Mouse (Mus musculus): ENCODE data around the gene Cbr2.

Gene Cbr2

GRCm38 (mm10) chr11:120711980-120712604 lies 19.8 kb downstream of the Cbr2 start:
- no peak for DNase-seq (ENCODE audit: low read depth, low spot score)

DNA sequence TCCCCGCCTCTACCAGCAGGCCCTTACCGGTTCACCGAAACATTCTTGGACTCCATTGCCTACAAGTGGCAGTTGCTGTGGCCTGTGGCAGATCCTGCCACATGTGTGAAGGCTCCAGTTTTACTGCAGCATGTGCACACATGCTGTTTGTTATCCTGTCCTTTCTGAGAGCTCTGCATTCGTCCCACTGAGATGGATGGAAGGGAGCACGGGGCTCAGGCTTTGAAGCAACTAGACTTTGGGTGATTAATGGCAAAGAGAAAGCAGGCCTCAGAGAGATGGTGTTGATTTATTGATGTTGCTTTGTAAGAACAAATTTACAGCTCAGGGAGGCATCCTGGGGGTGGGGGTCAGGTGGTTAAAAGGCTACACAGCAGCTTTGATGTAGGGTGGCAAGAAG lies 21.2 kb downstream of the Cbr2 start:
- DNase-seq (ENCODE audit: low read depth, low spot score) = no peak

GRCm38 (mm10) chr11:120709551-120709950 lies 22.4 kb downstream of the Cbr2 start:
- no peak for DNase-seq (ENCODE audit: low read depth, low spot score)

- DNase-seq (ENCODE audit: low read depth, low spot score) = no peak
Measured at GRCm38 (mm10) chr11:120707969-120708368, 23.9 kb downstream of the Cbr2 start.

DNA sequence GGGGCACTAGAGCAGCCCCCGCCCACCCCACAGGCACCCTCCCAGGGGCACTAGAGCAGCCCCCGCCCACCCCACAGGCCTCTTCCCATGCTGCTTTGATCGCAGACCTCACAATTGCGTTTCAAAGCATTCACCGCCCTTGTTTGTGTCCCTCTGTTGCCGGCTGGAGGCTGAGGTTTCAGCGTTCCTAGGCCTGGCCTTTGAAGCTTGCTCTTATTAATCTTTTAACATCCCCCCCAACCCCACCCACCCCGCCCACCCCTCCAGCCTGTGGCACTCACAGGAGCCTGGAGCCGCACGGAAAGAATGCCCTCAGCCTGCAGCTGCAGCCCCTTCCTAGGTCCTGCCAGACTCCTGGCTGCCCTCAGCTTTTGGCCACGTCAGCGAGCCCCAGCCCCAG lies 24.7 kb downstream of the Cbr2 start:
- DNase-seq (ENCODE audit: low read depth, low spot score) = no peak

DNA sequence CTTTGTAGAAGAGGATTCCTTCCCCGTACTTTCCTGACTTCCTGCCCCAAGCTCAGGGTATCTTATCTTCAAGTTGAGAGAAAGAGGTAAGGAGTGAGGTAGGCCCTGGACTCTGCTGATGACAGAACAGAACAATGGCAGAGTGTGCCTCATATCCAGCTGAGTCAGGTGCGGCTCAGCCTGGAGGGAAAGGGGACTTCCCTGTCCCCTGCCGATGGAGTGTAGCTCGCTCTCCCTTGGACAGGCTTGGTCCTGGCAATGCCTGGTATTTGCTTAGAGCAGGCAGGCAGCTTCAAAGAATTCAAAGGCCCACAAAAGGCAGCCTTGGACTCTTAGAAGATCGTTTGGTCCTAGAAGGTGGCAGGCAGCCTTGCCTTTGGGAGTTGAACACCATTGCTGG lies 25.8 kb downstream of the Cbr2 start:
- DNase-seq (ENCODE audit: low read depth, low spot score) = no peak

DNA sequence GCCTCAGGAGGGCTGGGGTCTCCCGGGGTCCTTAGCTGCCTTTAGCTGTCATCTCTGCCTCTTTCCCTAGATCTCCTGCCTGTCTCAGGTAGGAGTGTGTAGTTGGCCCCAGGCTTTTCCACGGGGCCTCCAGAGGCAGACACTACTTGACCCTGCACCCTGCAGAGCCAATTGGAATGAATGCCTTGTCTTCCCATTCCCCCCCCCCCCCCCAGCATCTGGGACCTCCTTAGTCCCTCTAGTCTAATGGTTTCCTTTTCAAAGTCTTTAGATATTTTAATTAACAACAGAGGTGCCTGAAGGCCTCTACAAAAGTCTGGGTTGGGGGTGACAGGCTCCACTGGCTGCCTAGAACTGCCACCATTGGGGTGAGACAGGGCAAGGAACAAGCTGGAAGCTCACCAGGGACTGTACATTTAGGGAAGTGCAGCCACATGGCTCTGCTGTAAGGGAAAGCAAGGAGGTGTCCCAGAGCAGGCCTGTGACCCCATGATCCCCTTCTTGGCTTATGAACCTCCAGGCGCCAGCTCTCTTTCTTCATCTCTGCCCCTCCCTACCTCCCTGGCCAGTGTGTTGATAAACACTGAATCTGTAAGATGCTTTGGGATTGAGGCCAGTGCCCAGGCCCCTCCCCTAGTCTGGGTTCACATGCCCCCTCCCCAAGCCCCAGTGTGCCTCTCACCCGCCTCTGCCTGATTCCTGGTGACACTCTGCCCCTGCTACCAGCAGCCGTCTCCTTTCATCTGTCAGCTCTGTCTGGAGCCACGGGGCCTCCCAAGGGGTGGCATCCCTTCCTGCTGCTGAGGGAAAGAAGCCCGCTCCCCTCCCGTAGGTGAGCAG lies 27.2 kb downstream of the Cbr2 start:
- DNase-seq (ENCODE audit: low read depth, low spot score) = no peak

DNA sequence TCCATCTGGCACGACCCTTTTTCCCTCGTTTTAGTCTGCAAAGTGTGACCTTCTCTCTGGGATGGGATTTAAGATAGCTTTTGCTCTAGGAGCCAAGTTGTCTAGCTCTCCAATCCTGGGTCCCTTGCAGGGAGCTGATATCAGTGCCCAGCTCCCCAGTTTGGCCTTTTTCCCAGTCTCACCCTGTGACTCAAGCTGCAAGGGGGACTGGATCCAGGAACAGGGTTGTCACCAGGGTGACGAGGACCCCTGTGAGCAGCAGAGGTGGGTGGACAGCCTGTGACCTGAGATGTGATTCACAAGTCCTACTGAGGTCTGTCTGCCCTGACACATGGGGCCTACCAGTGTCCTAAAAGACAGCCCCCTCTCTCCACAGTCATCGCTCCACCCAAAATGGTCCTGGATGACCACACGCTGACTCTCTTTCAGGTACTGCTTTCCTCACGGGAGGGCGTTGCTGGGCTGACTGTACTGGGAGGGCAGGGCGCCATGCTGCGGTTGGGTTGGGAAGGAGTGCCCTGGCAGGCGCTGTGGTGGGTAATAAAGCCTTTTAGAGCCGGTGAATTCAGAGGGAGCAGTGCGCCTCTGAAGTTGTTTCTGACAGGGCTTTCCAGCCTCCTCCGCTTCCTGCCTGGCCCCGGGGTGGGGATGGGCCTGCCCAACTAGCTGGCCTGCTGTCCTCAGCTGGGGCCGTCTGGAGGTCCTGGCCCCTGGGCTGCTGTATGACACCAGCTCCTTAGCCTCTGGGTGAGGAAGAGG lies 28.0 kb downstream of the Cbr2 start:
- DNase-seq (ENCODE audit: low read depth, low spot score) = no peak

GRCm38 (mm10) chr11:120697741-120698140 lies 34.2 kb downstream of the Cbr2 start:
- DNase-seq (ENCODE audit: low read depth, low spot score) = no peak

DNA sequence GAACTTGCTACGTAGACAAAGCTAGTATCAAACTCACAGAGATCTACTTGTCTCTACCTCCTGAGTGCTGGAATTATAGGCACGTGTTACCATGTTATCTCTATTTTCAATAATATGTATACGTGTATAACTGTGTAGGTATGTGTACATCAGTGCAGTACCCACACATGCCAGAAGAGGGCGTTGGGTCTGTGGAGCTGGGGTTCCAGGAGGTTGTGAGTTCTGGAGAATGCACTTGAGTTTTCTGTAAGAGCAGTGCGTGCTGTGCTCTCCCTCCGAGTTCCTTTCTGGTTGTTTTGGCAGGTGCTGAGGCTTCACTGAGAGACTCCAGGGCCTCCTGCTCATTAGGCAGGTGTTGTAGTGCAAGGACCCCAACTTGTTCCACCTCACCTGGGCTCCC lies 35.3 kb downstream of the Cbr2 start:
- no peak for DNase-seq (ENCODE audit: low read depth, low spot score)

- DNase-seq (ENCODE audit: low read depth, low spot score) = no peak
Measured at GRCm38 (mm10) chr11:120695641-120696040, 36.3 kb downstream of the Cbr2 start.

DNA sequence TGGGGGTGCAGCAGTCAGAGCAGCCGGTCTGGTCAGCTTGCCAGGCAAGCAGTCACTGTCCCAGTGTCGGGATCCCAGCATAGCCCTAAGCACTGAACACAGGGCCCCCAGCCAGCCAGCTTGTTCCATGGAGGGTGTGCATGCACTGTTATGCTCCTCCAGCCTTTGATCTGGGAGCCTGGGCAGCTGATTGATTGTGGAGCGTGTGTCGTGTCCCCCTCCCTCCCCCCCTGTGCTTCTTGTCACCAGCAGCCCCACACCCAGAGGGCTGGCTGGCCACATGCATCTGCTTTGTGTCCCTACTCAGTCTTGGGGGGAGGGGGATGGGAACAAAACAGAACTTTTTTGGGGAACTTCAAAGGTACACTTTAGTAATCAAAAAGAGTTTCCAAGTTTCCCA lies 36.7 kb downstream of the Cbr2 start:
- DNase-seq (ENCODE audit: low read depth, low spot score) = no peak

DNA sequence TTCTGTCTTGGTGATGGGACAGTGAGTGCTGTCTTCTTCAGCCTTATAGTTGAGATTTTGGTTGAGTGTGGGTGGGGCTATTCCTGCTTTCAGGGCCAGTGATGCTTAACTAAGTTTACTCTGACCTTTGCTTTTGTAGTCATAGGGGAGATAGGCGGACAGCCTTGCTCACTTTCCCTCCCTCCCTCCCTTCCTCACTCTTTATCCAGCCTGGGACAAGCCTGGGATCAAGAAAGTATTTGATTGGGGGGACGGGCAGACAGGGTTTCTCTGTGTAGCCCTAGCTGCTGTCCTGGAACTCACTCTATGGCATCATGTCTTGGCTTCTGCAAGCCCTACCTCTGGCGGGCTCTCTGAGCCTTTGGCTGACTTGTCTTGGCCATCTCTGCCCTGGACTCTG lies 38.5 kb downstream of the Cbr2 start:
- no peak for DNase-seq (ENCODE audit: low read depth, low spot score)

GRCm38 (mm10) chr11:120692471-120693011 lies 39.4 kb downstream of the Cbr2 start:
- no peak for DNase-seq (ENCODE audit: low read depth, low spot score)

DNA sequence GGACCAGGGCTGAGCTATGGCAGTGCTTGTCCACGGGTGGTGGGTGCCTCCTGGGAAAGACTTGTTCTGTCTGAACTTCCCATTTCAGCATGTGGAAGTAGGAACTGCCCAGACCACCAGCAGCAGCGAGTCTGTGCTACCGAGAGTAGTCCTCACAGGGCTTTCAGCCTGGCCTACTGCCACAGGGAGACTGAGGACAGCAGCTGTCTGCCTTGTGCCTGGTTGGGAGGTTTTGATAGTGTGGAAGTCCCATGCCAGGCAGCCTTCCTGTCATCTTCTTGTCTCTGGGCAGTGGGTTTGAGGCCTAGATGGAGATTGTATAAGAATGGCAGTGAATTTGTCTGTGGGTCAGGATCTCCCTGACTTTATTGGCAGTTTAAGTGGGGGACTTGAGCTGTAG lies 42.5 kb downstream of the Cbr2 start:
- DNase-seq (ENCODE audit: low read depth, low spot score) = no peak

- no peak for DNase-seq (ENCODE audit: low read depth, low spot score)
Measured at GRCm38 (mm10) chr11:120686650-120687272, 45.2 kb downstream of the Cbr2 start.

- DNase-seq (ENCODE audit: low read depth, low spot score) = no peak
Measured at GRCm38 (mm10) chr11:120684660-120685059, 47.3 kb downstream of the Cbr2 start.

DNA sequence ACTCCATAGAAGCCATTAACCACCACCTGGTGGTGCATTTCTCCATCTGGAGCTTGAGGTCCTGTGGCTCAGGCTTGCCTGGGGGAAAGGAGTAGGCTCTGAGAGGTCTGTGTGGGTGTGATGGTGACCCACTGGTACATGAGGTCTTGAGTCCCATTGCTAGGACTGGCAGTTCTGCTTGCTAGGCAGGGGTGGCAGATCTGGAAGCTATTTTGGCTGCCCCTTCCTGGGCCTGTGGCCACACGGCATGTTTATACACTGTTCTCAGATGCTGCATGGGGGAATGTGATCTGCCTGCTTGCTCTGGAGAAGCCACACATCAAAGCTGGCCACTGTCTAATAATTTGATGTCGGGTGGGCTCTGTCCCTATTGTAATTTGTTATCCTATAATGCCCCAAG lies 47.8 kb downstream of the Cbr2 start:
- no peak for DNase-seq (ENCODE audit: low read depth, low spot score)

- no peak for DNase-seq (ENCODE audit: low read depth, low spot score)
Measured at GRCm38 (mm10) chr11:120683536-120683935, 48.4 kb downstream of the Cbr2 start.

- DNase-seq (ENCODE audit: low read depth, low spot score) = no peak
Measured at GRCm38 (mm10) chr11:120682683-120683082, 49.2 kb downstream of the Cbr2 start.

- no peak for DNase-seq (ENCODE audit: low read depth, low spot score)
Measured at GRCm38 (mm10) chr11:120679909-120680308, 52.0 kb downstream of the Cbr2 start.
